In genomic region chr8:83665969-83666865, GRCm38 (mm10) we compare ENCODE assay signal across 8 mouse cellular contexts. TPM values are rescaled to one million over a fixed set of nuclear protein-coding genes. Genes with fewer than 3 reads are reported as not detected.
DNase-seq lines count a peak whose midpoint lies in the region; ATAC-seq lines count a peak whose summit lies in the region.

Ptger1 (plus strand) TSS chr8:83666678.

- peaks cover 55% of the 10 kb centered on the region for H3K4me1 ChIP-seq in embryonic facial prominence, embryonic 12.5 days
- peaks cover 56% of the 10 kb centered on the region for H3K4me1 ChIP-seq in heart, embryonic 12.5 days (replicated peaks)
- peaks cover 83% of the 10 kb centered on the region for H3K4me1 ChIP-seq in kidney, embryonic 15.5 days
- peaks cover 39% of the 10 kb centered on the region for H3K4me1 ChIP-seq in neural tube, embryonic 12.5 days

- peak; percentile 32 for DNase-seq in left cerebral cortex, postnatal 4 days
- no peak for DNase-seq in left cerebral cortex, postnatal 25 days (ENCODE audit: low spot score in 2 of 2)
- DNase-seq in cerebellum, postnatal 36 days: no peak

- H3K4me3 ChIP-seq in embryonic facial prominence, embryonic 12.5 days: no peak within 1 kb of the TSS
- no peak within 1 kb of the TSS for H3K4me3 ChIP-seq in heart, embryonic 12.5 days
- peak within 1 kb of the TSS; percentile 12; the same call in 1 of the 2 replicates for H3K4me3 ChIP-seq in kidney, embryonic 15.5 days (replicated peaks)
- no peak within 1 kb of the TSS for H3K4me3 ChIP-seq in neural tube, embryonic 12.5 days

- WGBS in embryonic facial prominence, embryonic 12.5 days: 30% methylated on average over 14 of the region's 14 CpGs
- 31% methylated on average over 14 of the region's 14 CpGs for whole genome bisulfite sequencing in heart, embryonic 12.5 days
- 20% methylated on average over 14 of the region's 14 CpGs for WGBS in kidney, embryonic 15.5 days
- WGBS in neural tube, embryonic 12.5 days: 35% methylated on average over 14 of the region's 14 CpGs

- peak within 1 kb of the TSS; percentile 11; the same call in 1 of the 2 replicates for H3K4me2 ChIP-seq in embryonic facial prominence, embryonic 12.5 days (replicated peaks)
- peak within 1 kb of the TSS; percentile 18; the same call in 1 of the 2 replicates for H3K4me2 ChIP-seq in heart, embryonic 12.5 days
- peak within 1 kb of the TSS; percentile 76 for H3K4me2 ChIP-seq in kidney, embryonic 15.5 days
- 0 out of 2 replicates have a peak within 1 kb of the TSS, but pooled peaks have one; percentile 18 for H3K4me2 ChIP-seq in neural tube, embryonic 12.5 days (replicated peaks)

- H3K9me3 ChIP-seq in embryonic facial prominence, embryonic 12.5 days: no peaks in the 10 kb centered on the region
- no peaks in the 10 kb centered on the region for H3K9me3 ChIP-seq in heart, embryonic 12.5 days (replicated peaks)
- no peaks in the 10 kb centered on the region for H3K9me3 ChIP-seq in kidney, embryonic 15.5 days (replicated peaks)
- no peaks in the 10 kb centered on the region for H3K9me3 ChIP-seq in neural tube, embryonic 12.5 days

- H3K36me3 ChIP-seq in embryonic facial prominence, embryonic 12.5 days: peaks cover 29% of the 10 kb centered on the region
- H3K36me3 ChIP-seq in heart, embryonic 12.5 days: peaks cover 30% of the 10 kb centered on the region
- peaks cover 40% of the 10 kb centered on the region for H3K36me3 ChIP-seq in kidney, embryonic 15.5 days
- peaks cover 36% of the 10 kb centered on the region for H3K36me3 ChIP-seq in neural tube, embryonic 12.5 days

- H3K9ac ChIP-seq in embryonic facial prominence, embryonic 12.5 days: peak within 1 kb of the TSS; percentile 28; the same call in 1 of the 2 replicates
- no peak within 1 kb of the TSS for H3K9ac ChIP-seq in heart, embryonic 12.5 days
- 0 out of 2 replicates have a peak within 1 kb of the TSS, but pooled peaks have one; percentile 11 for H3K9ac ChIP-seq in kidney, embryonic 15.5 days
- no peak within 1 kb of the TSS for H3K9ac ChIP-seq in neural tube, embryonic 12.5 days

- H3K27me3 ChIP-seq in embryonic facial prominence, embryonic 12.5 days: peaks cover 11% of the 10 kb centered on the region
- H3K27me3 ChIP-seq in heart, embryonic 12.5 days (replicated peaks): peaks cover 15% of the 10 kb centered on the region; the same call in 1 of the 2 replicates
- 0 out of 2 replicates have a peak, but pooled peaks cover 4% of the 10 kb centered on the region for H3K27me3 ChIP-seq in kidney, embryonic 15.5 days
- H3K27me3 ChIP-seq in neural tube, embryonic 12.5 days (replicated peaks): peaks cover 15% of the 10 kb centered on the region

- ATAC-seq in embryonic facial prominence, embryonic 12.5 days (ENCODE audit: insufficient number of reproducible peaks, insufficient read depth, low FRiP score, low TSS enrichment): no peak
- 0 out of 2 replicates have a peak, but pooled peaks have one; percentile 9 for ATAC-seq in heart, embryonic 12.5 days (ENCODE audit: insufficient number of reproducible peaks, low FRiP score)
- ATAC-seq in kidney, embryonic 15.5 days (replicated peaks; ENCODE audit: low FRiP score): peak; percentile 26
- ATAC-seq in neural tube, embryonic 12.5 days (ENCODE audit: low FRiP score, low read depth): no peak
- ATAC-seq in cerebellum, adult (ENCODE audit: insufficient number of reproducible peaks, low FRiP score, low TSS enrichment): no peak

- intact Hi-C loops in left cerebral cortex, postnatal 4 days (cut with DNase I): no loop called here
- intact Hi-C loops in left cerebral cortex, postnatal 25 days (cut with DNase I): no loop called here

- H3K27ac ChIP-seq in embryonic facial prominence, embryonic 12.5 days: peak within 1 kb of the TSS; percentile 83
- H3K27ac ChIP-seq in heart, embryonic 12.5 days (ENCODE audit: poor library complexity, severe bottlenecking): peak within 1 kb of the TSS; percentile 4; the same call in 1 of the 2 replicates
- peak within 1 kb of the TSS; percentile 88 for H3K27ac ChIP-seq in kidney, embryonic 15.5 days
- no peak within 1 kb of the TSS for H3K27ac ChIP-seq in neural tube, embryonic 12.5 days

RNA-seq across cellular contexts. Expression of gene Ptger1, which starts in this region (rescaled TPM):
- 1 to 10 TPM in 1 of 2 experiments, under 1 TPM in 1; 0.95 to 1.1 TPM for total RNA-seq in left cerebral cortex, postnatal 4 days (2021)
- 1 to 10 TPM; 1.2 to 1.5 TPM for total RNA-seq in left cerebral cortex, postnatal 25 days (2021)
- 0.87 and 1.1 TPM in 2 replicates for polyA plus RNA-seq in embryonic facial prominence, embryonic 12.5 days (2016; fragmentation: Nextera tagmentation; extraction: Ambion mirVana)
- 0.32 and 0.60 TPM in 2 replicates for polyA plus RNA-seq in heart, embryonic 12.5 days (2016; fragmentation: Nextera tagmentation; extraction: Ambion mirVana)
- polyA plus RNA-seq in kidney, embryonic 15.5 days (2015; fragmentation: Nextera tagmentation; extraction: Ambion mirVana): 2.4 and 2.9 TPM in 2 replicates
- polyA plus RNA-seq in neural tube, embryonic 12.5 days (2016; fragmentation: Nextera tagmentation; extraction: Ambion mirVana): 0.41 and 0.66 TPM in 2 replicates

Comparison
In these comparisons a context has a peak if more than half of its experiments do, and no peak if none do; other contexts are left out.
1. Peak in ATAC-seq, H3K27ac ChIP-seq and H3K4me2 ChIP-seq in heart, embryonic 12.5 days; RNA of the gene not detected or under 1 TPM.
2. H3K4me2 ChIP-seq: peak in every context shown above with its lines; median percentile 76 in kidney, embryonic 15.5 days; 18 in heart, embryonic 12.5 days; 18 in neural tube, embryonic 12.5 days; 11 in embryonic facial prominence, embryonic 12.5 days.
3. H3K9ac ChIP-seq: peak in embryonic facial prominence, embryonic 12.5 days (single experiment) and kidney, embryonic 15.5 days (single experiment); none in heart, embryonic 12.5 days (single experiment) and neural tube, embryonic 12.5 days (single experiment).